Mouse (Mus musculus): ENCODE results near the gene Lgals2. TPM values are rescaled to one million over a fixed set of nuclear protein-coding genes. Genes with fewer than 3 reads are reported as not detected.
A peak's percentile ranks its signal among the peaks of the same experiment; 100 is the strongest.

Gene Lgals2
- not detected in 2 replicates for total RNA-seq (2015)
- total RNA-seq (2017): 0.26 TPM in 1 of 2 replicates, not detected in the other

DNA sequence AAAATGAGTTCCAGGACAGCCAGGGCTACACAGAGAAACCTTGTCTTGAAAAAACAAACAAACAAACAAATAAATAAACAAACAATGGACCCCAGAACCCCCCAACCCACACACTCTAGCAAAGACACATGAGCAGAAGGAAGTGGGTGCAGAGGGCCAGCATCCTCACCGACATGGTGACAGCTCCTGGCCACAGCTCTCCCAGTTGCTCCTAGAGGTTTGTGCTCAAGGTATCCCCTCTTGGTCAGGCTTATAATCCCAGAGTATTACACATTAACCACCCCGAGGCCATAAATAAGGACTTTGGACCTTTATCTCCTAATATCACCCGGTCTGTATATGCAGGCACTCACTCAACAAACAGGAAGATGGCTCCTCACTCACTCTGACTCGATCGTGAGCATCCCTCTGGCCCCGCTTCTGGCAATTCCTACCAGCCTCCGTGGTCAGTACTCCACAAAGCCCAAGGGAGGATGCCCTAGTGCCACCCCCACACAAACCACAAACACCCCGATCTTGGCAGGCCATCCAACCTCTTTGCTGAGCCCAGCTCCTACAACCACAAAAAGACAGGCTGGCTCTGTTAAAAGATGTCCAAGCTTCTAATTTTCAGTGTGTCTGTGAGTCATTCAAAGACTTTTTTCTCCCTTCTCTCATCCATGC lies at the start of gene Lgals2:
TSS of gene Lgals2 (minus strand) at position 227 of the 663 bp plus-strand sequence.
- no peak for ATAC-seq (ENCODE audit: poor library complexity, severe bottlenecking)

DNA sequence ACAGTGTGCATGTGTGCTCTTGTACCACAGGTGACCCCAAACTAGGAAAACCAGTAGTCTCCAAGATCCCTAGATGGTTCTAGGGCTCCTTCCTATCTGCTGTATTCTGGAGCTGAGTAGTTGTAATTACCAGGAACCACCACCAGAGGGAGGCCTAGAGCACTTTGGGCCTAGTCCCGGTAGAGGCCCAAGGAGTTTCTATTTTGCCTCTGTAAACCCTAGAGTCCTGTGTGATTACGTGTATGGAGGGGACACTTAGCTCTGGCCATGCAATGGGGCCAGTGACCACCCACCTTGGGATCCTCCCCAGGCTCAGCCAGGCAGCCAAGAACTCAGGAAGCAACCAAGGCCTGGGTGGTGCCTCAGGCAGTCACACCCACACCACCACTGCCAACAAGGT lies 47.9 kb upstream of the Lgals2 start:
- peak; percentile 45 for ATAC-seq (ENCODE audit: poor library complexity, severe bottlenecking)

DNA sequence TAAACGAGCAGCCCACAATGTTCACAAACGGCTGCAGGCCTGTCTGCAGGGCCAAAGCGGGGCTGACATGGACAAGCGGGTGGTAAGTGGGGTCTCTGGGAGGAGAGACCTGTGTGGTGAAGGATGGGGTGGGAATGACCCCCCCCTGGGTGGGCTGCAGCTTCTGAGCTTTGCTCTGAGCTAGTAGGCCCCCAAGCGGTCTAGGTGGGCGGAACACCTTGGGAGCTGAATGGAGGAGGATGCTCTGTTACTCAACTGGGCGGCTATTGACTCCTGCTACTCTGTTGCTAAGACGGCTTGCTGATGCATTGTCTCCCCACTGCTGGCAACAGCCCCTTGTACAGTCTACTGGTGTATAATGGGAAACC lies 46.1 kb upstream of the Lgals2 start:
- ATAC-seq (ENCODE audit: poor library complexity, severe bottlenecking): no peak

- ATAC-seq (ENCODE audit: poor library complexity, severe bottlenecking): peak; percentile 34
Measured at GRCm38 (mm10) chr15:78900585-78901421, 45.5 kb upstream of the Lgals2 start.

DNA sequence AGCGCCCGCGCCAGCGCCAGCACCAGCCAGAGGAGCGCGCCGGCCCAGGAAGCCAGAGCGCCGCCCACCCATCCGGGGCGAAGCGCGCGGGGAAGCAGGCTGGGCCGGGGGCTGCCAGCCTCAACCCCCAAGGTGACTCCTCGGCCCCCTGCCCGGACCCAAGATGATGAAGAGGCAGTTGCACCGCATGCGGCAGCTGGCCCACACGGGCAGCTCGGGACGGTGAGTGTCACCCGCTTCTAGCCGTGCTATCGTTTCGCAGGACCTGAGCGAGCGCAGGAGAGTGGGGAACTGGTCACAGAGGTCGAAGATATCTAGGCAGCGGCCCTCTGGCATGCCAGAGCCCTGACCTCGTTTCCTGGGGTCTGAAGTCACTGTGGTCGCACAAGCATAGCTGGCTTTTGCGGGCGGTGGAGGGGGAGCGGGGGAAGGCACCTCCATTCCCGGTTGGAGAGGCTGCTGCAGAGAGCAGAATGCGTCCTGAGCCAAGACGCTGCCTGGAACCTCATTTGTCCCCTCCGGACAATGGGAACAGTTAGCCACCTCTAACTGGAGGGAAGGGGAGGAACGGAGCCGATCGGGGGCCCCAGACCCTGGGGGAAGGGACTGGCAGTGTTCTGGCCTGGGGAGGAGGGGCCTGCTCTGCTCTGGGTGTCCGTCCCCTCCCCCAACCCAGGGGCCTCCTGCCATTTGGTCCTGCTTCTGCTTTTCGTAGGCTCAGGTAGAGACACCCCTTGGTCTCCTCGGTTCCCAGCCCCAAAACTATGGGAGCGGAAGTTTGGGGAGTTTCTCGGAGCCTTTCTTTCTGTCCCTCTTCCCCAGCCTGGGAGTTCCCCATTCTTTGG lies 44.6 kb upstream of the Lgals2 start, which contains the start of gene Sh3bp1:
TSS of gene Sh3bp1 (plus strand) at position 29 of the 845 bp plus-strand sequence.
- peak; percentile 36 for ATAC-seq (ENCODE audit: poor library complexity, severe bottlenecking)

GRCm38 (mm10) chr15:78899409-78899739 lies 44.0 kb upstream of the Lgals2 start, which contains the start of gene Gm49510:
Gm49510 (plus strand) TSS chr15:78899667.
- no peak for ATAC-seq (ENCODE audit: poor library complexity, severe bottlenecking)

DNA sequence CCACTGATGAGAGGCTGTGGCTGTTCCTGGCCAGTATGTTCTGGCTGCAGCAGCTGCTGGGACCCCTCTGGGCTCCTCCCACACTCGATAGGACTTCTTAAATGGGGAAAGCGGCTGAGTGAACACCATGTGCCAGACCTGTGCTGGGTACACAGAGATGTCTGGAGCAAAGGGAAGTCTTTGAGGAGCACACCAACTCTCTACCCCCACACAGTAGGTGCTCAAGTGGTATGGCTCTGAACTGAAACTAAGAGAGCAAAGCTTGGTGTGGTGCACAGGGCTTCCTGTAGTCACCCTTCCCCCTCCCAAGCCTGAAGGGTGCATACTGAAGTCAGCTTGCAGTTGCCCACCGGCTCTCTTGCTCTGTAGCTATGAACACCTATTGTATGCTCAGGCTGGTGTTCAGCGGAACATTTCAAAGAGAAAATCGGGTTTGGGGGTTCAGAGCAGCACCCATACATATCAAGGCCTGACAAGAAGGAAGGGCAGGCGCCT lies 43.2 kb upstream of the Lgals2 start:
- ATAC-seq (ENCODE audit: poor library complexity, severe bottlenecking): no peak

GRCm38 (mm10) chr15:78897488-78897887 lies 42.2 kb upstream of the Lgals2 start:
- ATAC-seq (ENCODE audit: poor library complexity, severe bottlenecking): no peak

- ATAC-seq (ENCODE audit: poor library complexity, severe bottlenecking): peak; percentile 49
Measured at GRCm38 (mm10) chr15:78896149-78896548, 40.8 kb upstream of the Lgals2 start.

DNA sequence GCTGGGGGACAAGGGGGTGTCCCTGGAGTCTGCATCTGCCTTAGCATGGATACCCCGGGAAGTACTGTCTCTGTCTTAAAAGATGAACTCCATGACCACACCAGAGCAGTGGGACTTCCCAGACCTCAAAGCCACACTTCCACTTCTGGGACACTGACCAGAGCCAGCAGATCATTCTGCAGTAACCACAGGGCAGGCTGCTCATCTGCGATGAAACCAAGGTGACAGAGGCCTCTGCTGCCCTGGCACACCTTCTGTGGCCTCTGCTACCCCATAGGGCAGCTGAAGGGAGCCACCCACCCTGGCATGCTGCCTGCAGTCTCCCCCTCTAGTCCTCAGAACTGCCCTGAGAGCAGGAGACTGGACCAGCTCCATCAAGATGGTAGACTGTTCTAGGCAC lies 40.4 kb upstream of the Lgals2 start:
- peak; percentile 8; the same call in 1 of the 2 replicates for ATAC-seq (ENCODE audit: poor library complexity, severe bottlenecking)

GRCm38 (mm10) chr15:78894726-78895125 lies 39.4 kb upstream of the Lgals2 start:
- peak; percentile 14; the same call in 1 of the 2 replicates for ATAC-seq (ENCODE audit: poor library complexity, severe bottlenecking)

DNA sequence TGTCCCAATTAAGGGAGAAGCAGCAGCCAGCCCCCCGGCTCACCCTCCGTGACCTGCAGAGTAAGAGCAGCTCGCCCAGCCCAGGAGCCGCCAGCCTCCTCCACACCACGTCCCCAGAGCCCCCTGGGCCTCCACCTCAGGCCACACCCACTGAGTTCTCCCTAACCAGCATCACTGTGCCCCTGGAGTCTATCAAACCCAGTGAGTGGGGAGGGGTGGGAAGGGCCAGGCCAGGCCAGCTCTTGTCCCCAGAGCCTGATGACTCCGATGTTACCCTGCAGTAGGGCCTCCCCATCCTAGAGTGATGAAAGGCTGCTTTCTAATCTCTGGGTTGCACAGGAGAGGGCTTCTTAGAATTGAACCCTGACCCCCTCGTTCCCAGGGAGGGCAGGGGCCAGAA lies 37.1 kb upstream of the Lgals2 start:
- no peak for ATAC-seq (ENCODE audit: poor library complexity, severe bottlenecking)

GRCm38 (mm10) chr15:78889401-78889853 lies 34.1 kb upstream of the Lgals2 start:
- no peak for ATAC-seq (ENCODE audit: poor library complexity, severe bottlenecking)

- no peak for ATAC-seq (ENCODE audit: poor library complexity, severe bottlenecking)
Measured at GRCm38 (mm10) chr15:78881828-78882227, 26.5 kb upstream of the Lgals2 start.

DNA sequence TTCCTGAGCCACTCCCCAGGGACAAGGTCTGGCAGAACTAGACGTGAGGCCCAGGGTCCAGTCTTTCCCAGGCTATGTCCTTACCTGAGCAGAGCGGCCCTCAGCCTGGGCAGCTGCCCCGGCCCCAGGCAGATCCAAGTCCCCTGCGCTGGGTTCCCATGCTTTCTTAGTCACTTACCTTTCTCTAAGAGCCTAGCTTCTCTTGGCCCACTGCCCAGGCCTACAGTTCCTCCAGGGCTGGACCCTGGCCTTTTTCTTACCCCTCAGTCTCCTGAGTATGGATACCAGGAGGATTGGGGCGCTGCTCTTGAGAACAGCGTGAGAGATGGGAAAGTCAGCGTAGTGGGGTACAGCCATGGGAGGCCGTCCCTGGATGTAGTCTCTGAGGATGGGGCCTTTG lies 25.1 kb upstream of the Lgals2 start:
- no peak for ATAC-seq (ENCODE audit: poor library complexity, severe bottlenecking)

- ATAC-seq (ENCODE audit: poor library complexity, severe bottlenecking): peak; percentile 61
Measured at GRCm38 (mm10) chr15:78878792-78879516, 23.6 kb upstream of the Lgals2 start.

GRCm38 (mm10) chr15:78877810-78878390 lies 22.6 kb upstream of the Lgals2 start:
- ATAC-seq (ENCODE audit: poor library complexity, severe bottlenecking): no peak

DNA sequence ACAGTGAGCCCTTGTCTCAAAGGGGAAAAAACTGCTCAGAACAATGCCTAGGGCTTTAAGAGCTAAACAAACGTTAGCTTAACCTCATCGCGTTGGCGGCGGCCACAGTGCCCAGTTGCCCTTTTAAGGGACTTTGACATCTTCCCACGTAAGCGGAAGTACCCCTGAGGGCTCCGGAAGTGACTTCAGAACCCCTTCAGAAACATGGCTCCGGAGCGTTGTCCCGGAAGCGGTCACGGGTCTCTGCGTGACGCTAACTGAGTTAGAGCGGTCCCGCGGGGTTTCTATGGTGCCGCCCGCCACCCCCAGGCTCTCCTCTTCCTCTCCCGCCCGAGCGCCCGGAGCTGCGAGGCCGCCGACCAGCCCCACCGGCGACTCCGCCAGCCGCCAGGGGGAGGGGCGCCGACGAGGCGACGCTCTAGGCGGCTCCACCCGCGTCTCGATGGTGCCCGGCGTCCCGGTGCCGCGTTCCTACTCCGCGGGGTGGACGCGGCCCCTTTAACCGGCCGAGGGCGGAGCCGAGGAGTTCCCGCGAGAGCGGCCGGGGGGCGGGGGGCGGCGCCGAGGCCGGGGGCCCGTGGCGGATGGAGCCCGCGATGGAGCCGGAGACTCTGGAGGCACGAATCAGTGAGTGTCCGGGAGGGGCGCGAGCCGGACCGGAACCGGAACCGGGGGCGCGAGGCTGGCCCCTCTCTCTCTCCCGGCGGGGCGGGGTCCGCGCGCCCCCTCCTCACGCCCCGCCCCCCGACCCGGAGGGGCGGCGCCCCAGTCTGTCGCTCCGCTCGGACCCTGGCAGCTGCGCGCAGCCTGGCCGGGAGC lies 21.9 kb upstream of the Lgals2 start, which contains the start of gene Gga1:
TSS of gene Gga1 (plus strand) at position 200 of the 819 bp plus-strand sequence.
- ATAC-seq (ENCODE audit: poor library complexity, severe bottlenecking): peak; percentile 68

GRCm38 (mm10) chr15:78876258-78876696 lies 20.9 kb upstream of the Lgals2 start:
- ATAC-seq (ENCODE audit: poor library complexity, severe bottlenecking): peak; percentile 39

All from megakaryocyte, adult 5-6 weeks (primary cell).